ENCODE assay signal across 25 mouse cellular contexts in genomic region chr2:153651681-153652080, GRCm38 (mm10). TPM values are rescaled to one million over a fixed set of nuclear protein-coding genes. Genes with fewer than 3 reads are reported as not detected.
A peak's percentile ranks its signal among the peaks of the same experiment; 100 is the strongest.
DNase-seq lines count a peak whose midpoint lies in the region; ATAC-seq and TF ChIP-seq lines count a peak whose summit lies in the region.
"Had no signal": no experiment of that assay in that cellular context is flagged by ENCODE, and none has a peak within 500 bp of the region (broad histone marks: within the 10 kb centered on the region; RNA-seq: fewer than 3 reads in every experiment).

No protein-coding gene starts in this region.

- no peak overlapping the region for H3K9ac ChIP-seq in hindbrain, embryonic 13.5 days
- no peak overlapping the region for H3K9ac ChIP-seq in midbrain, embryonic 14.5 days (replicated peaks; ENCODE audit: low read length)
- H3K9ac ChIP-seq in midbrain, embryonic 13.5 days (replicated peaks) = no peak overlapping the region
- H3K9ac ChIP-seq in intestine, postnatal 0 days (ENCODE audit: low read depth, low read length) = no peak overlapping the region
- H3K9ac ChIP-seq: embryonic facial prominence, embryonic 15.5 days; heart, embryonic 12.5 days; neural tube, embryonic 13.5 days had no signal

- no peak overlapping the region for H3K4me3 ChIP-seq in hindbrain, embryonic 10.5 days
- H3K4me3 ChIP-seq in hindbrain, embryonic 13.5 days = no peak overlapping the region
- H3K4me3 ChIP-seq in midbrain, embryonic 14.5 days (replicated peaks; ENCODE audit: low read depth, low read length) = no peak overlapping the region
- H3K4me3 ChIP-seq in midbrain, embryonic 13.5 days (replicated peaks) = no peak overlapping the region
- no peak overlapping the region for H3K4me3 ChIP-seq in intestine, postnatal 0 days (ENCODE audit: low read depth, low read length)
- H3K4me3 ChIP-seq: embryonic facial prominence, embryonic 15.5 days; gastrocnemius, adult 2 months; heart, embryonic 12.5 days; left cerebral cortex, adult 2 months; neural tube, embryonic 13.5 days had no signal

- no peak overlapping the region for H3K4me2 ChIP-seq in hindbrain, embryonic 13.5 days
- no peak overlapping the region for H3K4me2 ChIP-seq in midbrain, embryonic 14.5 days (ENCODE audit: low read length)
- no peak overlapping the region; the same call in 1 of the 2 replicates for H3K4me2 ChIP-seq in midbrain, embryonic 13.5 days (replicated peaks)
- no peak overlapping the region for H3K4me2 ChIP-seq in intestine, postnatal 0 days (replicated peaks; ENCODE audit: low read depth)
- H3K4me2 ChIP-seq: embryonic facial prominence, embryonic 15.5 days; heart, embryonic 12.5 days had no signal

- H3K27ac ChIP-seq in hindbrain, embryonic 10.5 days = peak overlapping the region; percentile 64; the same call in 1 of the 2 replicates
- H3K27ac ChIP-seq in hindbrain, embryonic 13.5 days = no peak overlapping the region
- no peak overlapping the region for H3K27ac ChIP-seq in midbrain, embryonic 14.5 days (replicated peaks; ENCODE audit: low read depth, low read length)
- no peak overlapping the region for H3K27ac ChIP-seq in midbrain, embryonic 13.5 days
- H3K27ac ChIP-seq in intestine, postnatal 0 days (ENCODE audit: low read depth, low read length) = no peak overlapping the region
- H3K27ac ChIP-seq: embryonic facial prominence, embryonic 15.5 days; gastrocnemius, adult 2 months; left cerebral cortex, adult 2 months; neural tube, embryonic 13.5 days had no signal

- WGBS in hindbrain, embryonic 10.5 days = 28% methylated on average over 3 of the region's 3 CpGs
- WGBS in hindbrain, embryonic 13.5 days = 23% methylated on average over 3 of the region's 3 CpGs
- 38% methylated on average over 3 of the region's 3 CpGs for WGBS in midbrain, embryonic 14.5 days
- 37% methylated on average over 3 of the region's 3 CpGs for WGBS in midbrain, embryonic 13.5 days
- WGBS in intestine, postnatal 0 days = 80% methylated on average over 3 of the region's 3 CpGs

- no peak for TF ChIP-seq CTCF in intestine, postnatal 0 days (IDR thresholded peaks at IDR 0.05; ENCODE audit: low read depth)

- DNase-seq in hindbrain, embryonic 10.5 days (ENCODE audit: low spot score) = no peak
- peak; percentile 12 for DNase-seq in midbrain, embryonic 14.5 days
- peak; percentile 39 for DNase-seq in embryo, embryonic 9.5 days (ENCODE audit: extremely low spot score)
- no peak for DNase-seq in cerebellum, postnatal 14 days
- no peak for DNase-seq in cerebellum, adult 9-11 months
- DNase-seq: adrenal gland, postnatal 10 days; cerebellum, adult 11 months; cerebellum, postnatal 36 days; gastrocnemius, adult 2 months; left cerebral cortex, postnatal 4 days; lung, adult 2 months; right cerebral cortex, postnatal 25 days had no signal

- H3K9me3 ChIP-seq in hindbrain, embryonic 10.5 days = no peaks in the 10 kb centered on the region
- H3K9me3 ChIP-seq in hindbrain, embryonic 13.5 days = no peaks in the 10 kb centered on the region
- H3K9me3 ChIP-seq in midbrain, embryonic 14.5 days (ENCODE audit: control insufficient read depth, low read length) = no peaks in the 10 kb centered on the region
- H3K9me3 ChIP-seq in midbrain, embryonic 13.5 days = no peaks in the 10 kb centered on the region
- H3K9me3 ChIP-seq in intestine, postnatal 0 days (ENCODE audit: control insufficient read depth) = no peaks in the 10 kb centered on the region
- H3K9me3 ChIP-seq: embryonic facial prominence, embryonic 15.5 days; heart, embryonic 12.5 days; neural tube, embryonic 13.5 days had no signal

- H3K27me3 ChIP-seq in hindbrain, embryonic 10.5 days (ENCODE audit: insufficient read depth, poor library complexity, severe bottlenecking) = peaks cover 25% of the 10 kb centered on the region
- H3K27me3 ChIP-seq in hindbrain, embryonic 13.5 days = peaks cover 14% of the 10 kb centered on the region
- no peaks in the 10 kb centered on the region for H3K27me3 ChIP-seq in midbrain, embryonic 14.5 days (ENCODE audit: control insufficient read depth, insufficient read depth, low read length)
- H3K27me3 ChIP-seq in midbrain, embryonic 13.5 days = peaks cover 12% of the 10 kb centered on the region
- no peaks in the 10 kb centered on the region for H3K27me3 ChIP-seq in intestine, postnatal 0 days (replicated peaks; ENCODE audit: control insufficient read depth, insufficient read depth, low read length)
- H3K27me3 ChIP-seq: embryonic facial prominence, embryonic 15.5 days had no signal

- ATAC-seq in hindbrain, embryonic 13.5 days (ENCODE audit: low FRiP score) = no peak
- no peak for ATAC-seq in midbrain, embryonic 14.5 days (ENCODE audit: low FRiP score, low TSS enrichment)
- no peak for ATAC-seq in midbrain, embryonic 13.5 days
- ATAC-seq in intestine, postnatal 0 days = no peak

- H3K36me3 ChIP-seq in hindbrain, embryonic 10.5 days = peaks cover 7% of the 10 kb centered on the region
- no peaks in the 10 kb centered on the region for H3K36me3 ChIP-seq in hindbrain, embryonic 13.5 days
- H3K36me3 ChIP-seq in midbrain, embryonic 14.5 days (ENCODE audit: control insufficient read depth, insufficient read depth, low read length) = no peaks in the 10 kb centered on the region
- H3K36me3 ChIP-seq in midbrain, embryonic 13.5 days = no peaks in the 10 kb centered on the region
- H3K36me3 ChIP-seq in intestine, postnatal 0 days (ENCODE audit: control insufficient read depth, insufficient read depth) = no peaks in the 10 kb centered on the region
- H3K36me3 ChIP-seq: embryonic facial prominence, embryonic 15.5 days; heart, embryonic 12.5 days; neural tube, embryonic 13.5 days had no signal

- H3K4me1 ChIP-seq in hindbrain, embryonic 10.5 days (replicated peaks) = peaks cover 44% of the 10 kb centered on the region
- H3K4me1 ChIP-seq in hindbrain, embryonic 13.5 days (replicated peaks) = peaks cover 19% of the 10 kb centered on the region
- peaks cover 10% of the 10 kb centered on the region for H3K4me1 ChIP-seq in midbrain, embryonic 14.5 days (ENCODE audit: control insufficient read depth, insufficient read depth, low read length)
- H3K4me1 ChIP-seq in midbrain, embryonic 13.5 days (replicated peaks) = peaks cover 26% of the 10 kb centered on the region
- H3K4me1 ChIP-seq in intestine, postnatal 0 days (replicated peaks; ENCODE audit: control insufficient read depth, insufficient read depth, low read length) = no peaks in the 10 kb centered on the region

RNA-seq across cellular contexts. Expression of gene Dnmt3b, which starts 2.4 kb away (rescaled TPM):
- polyA plus RNA-seq in hindbrain, embryonic 10.5 days (2016; fragmentation: Nextera tagmentation; extraction: Ambion mirVana) = 15.9 and 24.4 TPM in 2 replicates
- 4.4 and 4.9 TPM in 2 replicates for polyA plus RNA-seq in hindbrain, embryonic 13.5 days (2015; fragmentation: Nextera tagmentation; extraction: Ambion mirVana)
- polyA plus RNA-seq in midbrain, embryonic 14.5 days (2014; fragmentation: Nextera tagmentation; extraction: Ambion mirVana) = 3.1 and 3.2 TPM in 2 replicates
- 5.0 and 5.4 TPM in 2 replicates for polyA plus RNA-seq in midbrain, embryonic 13.5 days (2015; fragmentation: Nextera tagmentation; extraction: Ambion mirVana)
- polyA plus RNA-seq in intestine, postnatal 0 days (2015; fragmentation: Nextera tagmentation; extraction: Ambion mirVana) = 2.9 and 3.0 TPM in 2 replicates

RNA-seq across cellular contexts. Expression of gene Commd7, which starts 19.1 kb away (rescaled TPM):
- polyA plus RNA-seq in hindbrain, embryonic 10.5 days (2016; fragmentation: Nextera tagmentation; extraction: Ambion mirVana) = 71.9 and 75.6 TPM in 2 replicates
- 88.3 and 88.8 TPM in 2 replicates for polyA plus RNA-seq in hindbrain, embryonic 13.5 days (2015; fragmentation: Nextera tagmentation; extraction: Ambion mirVana)
- polyA plus RNA-seq in midbrain, embryonic 14.5 days (2014; fragmentation: Nextera tagmentation; extraction: Ambion mirVana) = 76.0 and 92.8 TPM in 2 replicates
- polyA plus RNA-seq in midbrain, embryonic 13.5 days (2015; fragmentation: Nextera tagmentation; extraction: Ambion mirVana) = 84.6 and 87.2 TPM in 2 replicates
- polyA plus RNA-seq in intestine, postnatal 0 days (2015; fragmentation: Nextera tagmentation; extraction: Ambion mirVana) = 74.8 and 84.7 TPM in 2 replicates

RNA-seq across cellular contexts. Expression of gene Dnmt3c, which starts 44.8 kb away (rescaled TPM):
- not detected in 2 replicates for polyA plus RNA-seq in hindbrain, embryonic 10.5 days (2016; fragmentation: Nextera tagmentation; extraction: Ambion mirVana)
- polyA plus RNA-seq in hindbrain, embryonic 13.5 days (2015; fragmentation: Nextera tagmentation; extraction: Ambion mirVana) = 0.09 TPM in 1 of 2 replicates, not detected in the other
- polyA plus RNA-seq in midbrain, embryonic 14.5 days (2014; fragmentation: Nextera tagmentation; extraction: Ambion mirVana) = 0.17 TPM in 1 of 2 replicates, not detected in the other
- polyA plus RNA-seq in midbrain, embryonic 13.5 days (2015; fragmentation: Nextera tagmentation; extraction: Ambion mirVana) = 0.08 TPM in 1 of 2 replicates, not detected in the other
- not detected in 2 replicates for polyA plus RNA-seq in intestine, postnatal 0 days (2015; fragmentation: Nextera tagmentation; extraction: Ambion mirVana)
- polyA plus RNA-seq: embryonic facial prominence, embryonic 15.5 days; forebrain, embryonic 11.5 days; gonadal fat pad, adult 2 months; heart, embryonic 12.5 days; kidney, embryonic 14.5 days; liver, adult 2 months; neural tube, embryonic 13.5 days; thymus, postnatal 0 days; urinary bladder, adult 2 months had no signal

Comparison
In these comparisons a context has a peak if more than half of its experiments do, and no peak if none do; other contexts are left out.
1. DNase-seq: peak in midbrain, embryonic 14.5 days (single experiment) and embryo, embryonic 9.5 days (single experiment); none in hindbrain, embryonic 10.5 days (single experiment), cerebellum, postnatal 14 days (0 of 2) and cerebellum, adult 9-11 months (single experiment).